Mouse (Mus musculus) adrenal gland, adult (tissue): ENCODE measurements around the gene Mpzl1.

Experiments
- DNase-seq, 2 experiments: peaks; one replicate each; pipeline ENCODE4 v3.0.0; 2022 to 2023; ENCODE audit warnings: low spot score in 1 of 2; ENCODE audit not compliant: inconsistent age in 2 of 2

Mpzl1 gene

DNA sequence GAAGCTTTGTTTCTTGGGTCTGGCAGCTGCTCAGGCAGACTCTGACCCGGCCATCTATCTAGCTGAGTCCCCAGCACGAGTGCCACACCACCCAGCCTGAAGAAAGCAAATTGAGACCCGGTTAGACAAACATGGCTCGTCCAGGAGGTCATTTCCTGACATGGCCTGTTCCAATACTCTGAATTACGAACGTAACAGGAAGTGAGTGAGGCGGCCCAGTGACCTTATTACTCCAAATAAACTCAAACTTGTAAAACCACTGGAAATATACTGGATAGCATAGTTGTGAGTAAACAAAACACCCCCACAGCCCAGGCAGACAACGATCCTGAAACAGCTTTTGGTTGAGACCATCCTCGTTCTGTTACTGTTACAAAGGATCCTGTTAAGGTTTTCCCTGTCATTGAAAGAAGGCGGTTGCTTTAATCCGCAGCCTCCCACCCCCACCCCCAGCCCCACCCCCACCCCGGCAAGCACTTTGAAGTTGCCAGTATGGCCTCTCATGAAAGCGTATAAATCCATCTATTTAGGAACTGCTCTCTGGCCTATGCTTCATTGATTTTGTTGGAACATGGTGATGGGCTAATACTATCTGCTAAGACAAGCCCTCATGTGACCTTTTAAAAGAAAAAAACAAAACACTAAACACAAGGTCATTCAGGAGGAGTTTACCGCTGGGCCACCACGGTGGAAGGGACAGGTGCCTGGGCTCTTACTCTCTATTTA lies 17.0 kb downstream of the Mpzl1 start:
- peak; percentile 52 to 84 for DNase-seq

GRCm38 (mm10) chr1:165616652-165617051 lies 17.7 kb downstream of the Mpzl1 start:
- no peak for DNase-seq

- no peak for DNase-seq
These were observed 19.5 kb downstream of the Mpzl1 start for GRCm38 (mm10) chr1:165614793-165615192.

GRCm38 (mm10) chr1:165613926-165614325 lies 20.4 kb downstream of the Mpzl1 start:
- no peak for DNase-seq

GRCm38 (mm10) chr1:165612714-165613113 lies 21.6 kb downstream of the Mpzl1 start:
- DNase-seq = no peak

DNA sequence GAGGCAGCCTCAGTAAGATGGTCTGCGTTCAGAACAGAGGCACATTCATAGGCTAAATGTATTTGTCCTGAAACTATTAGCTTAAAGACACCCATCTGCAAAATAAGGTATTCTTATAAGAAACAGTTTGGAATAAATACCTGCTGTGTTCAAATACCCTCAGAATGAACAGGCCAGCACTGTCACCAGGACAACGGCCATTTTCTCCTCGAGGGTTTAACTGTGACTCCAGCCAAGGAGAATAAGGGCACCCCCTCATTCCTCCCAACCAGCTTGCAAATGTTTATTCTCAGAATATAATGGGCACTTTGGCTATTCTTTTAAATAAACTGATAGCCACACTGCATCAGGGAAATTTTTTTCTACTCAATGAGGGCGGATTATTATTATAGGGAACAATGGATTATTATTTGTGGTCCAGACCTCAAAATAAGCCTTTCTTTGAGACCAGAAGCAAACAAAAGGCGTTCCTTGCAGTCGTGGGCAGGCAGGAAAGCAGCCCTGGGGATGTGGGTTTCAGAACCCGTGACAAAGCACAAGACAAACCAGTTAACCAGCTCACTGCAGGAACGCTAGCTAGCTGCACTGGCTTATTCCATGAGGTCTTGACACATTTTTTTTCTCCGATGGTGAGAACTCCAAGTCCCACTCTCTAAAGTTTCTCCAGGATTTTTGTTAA lies 23.9 kb downstream of the Mpzl1 start:
- no peak for DNase-seq

- no peak for DNase-seq
These were observed 24.6 kb downstream of the Mpzl1 start for GRCm38 (mm10) chr1:165609495-165610320.

- no peak for DNase-seq
These were observed 25.4 kb downstream of the Mpzl1 start for GRCm38 (mm10) chr1:165608904-165609303.

GRCm38 (mm10) chr1:165605774-165606173 lies 28.6 kb downstream of the Mpzl1 start:
- no peak for DNase-seq

GRCm38 (mm10) chr1:165605108-165605507 lies 29.2 kb downstream of the Mpzl1 start:
- no peak for DNase-seq

DNA sequence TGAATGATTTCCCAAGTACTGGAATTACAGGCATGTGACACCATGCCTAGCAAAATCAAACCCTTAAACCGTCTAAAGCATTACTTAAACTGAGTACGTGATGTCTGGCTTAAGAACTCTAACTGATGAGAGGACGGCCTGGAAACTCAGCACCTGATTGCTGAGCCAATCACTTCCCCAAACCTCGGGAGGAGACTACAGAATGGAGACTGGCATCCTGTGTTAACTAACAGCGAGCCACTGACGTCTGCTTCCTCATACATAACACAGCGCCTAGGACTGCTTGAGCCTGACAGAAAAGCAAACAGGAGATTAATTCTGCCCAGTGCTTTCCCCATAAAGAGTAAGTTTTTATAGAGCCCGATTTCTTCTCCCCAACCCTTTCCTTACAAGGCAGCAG lies 30.1 kb downstream of the Mpzl1 start:
- no peak for DNase-seq

GRCm38 (mm10) chr1:165603218-165603617 lies 31.1 kb downstream of the Mpzl1 start:
- no peak for DNase-seq

- DNase-seq = no peak
These were observed 32.5 kb downstream of the Mpzl1 start for GRCm38 (mm10) chr1:165601775-165602280.

GRCm38 (mm10) chr1:165594699-165595421 lies 39.5 kb downstream of the Mpzl1 start:
- no peak for DNase-seq

GRCm38 (mm10) chr1:165592295-165593082 lies 41.8 kb downstream of the Mpzl1 start:
- no peak for DNase-seq

DNA sequence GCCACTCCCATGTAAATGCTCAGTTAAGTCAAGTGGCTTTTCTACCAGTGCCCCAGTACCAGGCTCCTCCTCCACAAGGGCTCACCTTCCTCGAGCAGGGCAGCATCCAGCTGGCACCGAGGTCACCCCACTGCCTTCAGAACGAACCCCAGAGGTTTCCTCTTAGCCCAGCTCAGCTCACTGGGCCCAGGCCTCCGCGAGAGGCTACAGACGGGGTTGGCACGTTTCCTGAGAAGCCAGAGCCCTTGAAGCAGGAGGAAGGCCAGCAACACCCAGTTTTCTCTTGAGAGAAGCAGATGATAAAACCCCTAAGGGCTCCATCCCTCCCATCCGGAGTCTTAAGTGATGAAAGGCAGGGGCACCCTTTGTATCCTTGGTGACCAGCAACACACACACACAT lies 43.6 kb downstream of the Mpzl1 start:
- peak in 1 of 2 experiments; percentile 13 for DNase-seq

DNA sequence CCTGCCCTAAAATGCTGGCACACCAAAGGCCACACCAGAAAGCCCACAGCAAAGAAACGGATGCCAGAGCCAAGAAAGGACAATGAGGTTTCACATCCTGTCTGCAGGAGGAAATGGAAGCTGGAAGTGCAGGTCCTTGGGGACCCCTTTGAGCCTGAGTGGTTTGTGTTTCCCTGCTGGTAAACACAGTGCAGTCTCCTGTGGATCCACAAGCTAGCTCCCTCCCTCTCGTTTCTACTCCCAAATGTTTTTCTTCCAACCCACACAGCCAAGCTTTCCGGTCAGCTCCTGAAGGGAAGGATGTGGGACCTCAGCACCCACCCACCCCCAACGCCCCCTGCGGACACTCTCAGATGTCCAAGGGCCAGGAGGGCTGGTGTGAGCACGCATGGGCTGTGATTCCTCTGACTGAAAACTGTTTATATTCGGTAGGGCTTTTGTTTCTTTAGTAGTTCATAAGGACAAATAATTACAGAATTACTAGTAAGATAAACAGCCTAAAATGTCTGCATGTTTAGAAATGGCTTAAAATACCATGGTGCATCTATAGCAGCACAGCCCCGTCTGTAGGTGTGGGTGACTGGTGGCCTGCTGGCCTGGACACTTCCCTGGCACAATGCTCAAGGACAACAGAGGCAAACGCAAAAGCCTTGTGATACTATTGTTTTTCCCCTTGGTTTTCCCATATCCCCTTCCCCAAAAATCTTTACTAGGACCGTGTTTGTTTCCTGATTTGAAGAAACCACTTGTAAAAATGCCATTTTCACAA lies 44.9 kb downstream of the Mpzl1 start:
- DNase-seq = peak; percentile 40 to 70

DNA sequence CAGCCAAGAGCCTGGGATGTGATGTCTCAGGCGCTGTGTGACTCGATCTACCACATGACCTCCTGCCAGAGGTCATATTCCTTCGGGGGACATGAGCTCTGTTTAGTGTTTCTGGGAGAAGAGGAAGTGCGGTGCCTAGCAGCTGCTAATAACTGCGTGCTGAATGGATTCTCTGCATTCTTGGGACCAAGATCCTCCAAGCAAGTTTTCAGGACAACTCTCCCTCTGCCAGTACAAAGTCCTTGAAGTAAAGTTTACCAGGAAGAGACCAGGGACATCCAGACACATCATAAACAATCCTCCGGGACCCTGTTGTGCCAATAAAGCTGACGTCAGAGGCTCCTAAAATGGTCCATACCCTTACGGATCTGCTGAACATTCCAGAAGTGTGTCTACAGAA lies 46.5 kb downstream of the Mpzl1 start:
- DNase-seq = peak; percentile 23 to 61

DNA sequence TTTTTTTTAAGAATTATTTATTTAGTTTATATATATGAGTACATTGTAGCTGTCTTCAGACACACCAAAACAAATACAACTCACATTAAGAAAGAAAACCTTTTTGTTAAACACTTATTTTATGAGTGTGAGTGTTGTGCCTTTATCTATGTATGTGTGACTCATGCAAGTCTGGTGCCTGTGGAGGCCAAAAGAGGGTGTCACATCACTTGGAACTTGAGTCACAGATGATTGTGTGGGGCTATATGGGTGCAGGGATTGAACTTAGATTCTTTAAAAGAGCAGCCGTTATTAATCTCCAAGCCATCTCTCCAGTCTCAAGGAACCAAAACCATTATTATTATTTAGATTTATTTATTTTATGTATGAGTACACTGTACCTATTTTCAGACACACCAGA lies 48.0 kb downstream of the Mpzl1 start:
- DNase-seq = peak in 1 of 2 experiments; percentile 45
